Mouse (Mus musculus): Measurements from ENCODE around the gene Cdc42bpa. TPM values are rescaled to one million over a fixed set of nuclear protein-coding genes. Genes with fewer than 3 reads are reported as not detected.

Cdc42bpa gene
- total RNA-seq, 1 experiment from 2014 or later = 1.7 TPM

DNA sequence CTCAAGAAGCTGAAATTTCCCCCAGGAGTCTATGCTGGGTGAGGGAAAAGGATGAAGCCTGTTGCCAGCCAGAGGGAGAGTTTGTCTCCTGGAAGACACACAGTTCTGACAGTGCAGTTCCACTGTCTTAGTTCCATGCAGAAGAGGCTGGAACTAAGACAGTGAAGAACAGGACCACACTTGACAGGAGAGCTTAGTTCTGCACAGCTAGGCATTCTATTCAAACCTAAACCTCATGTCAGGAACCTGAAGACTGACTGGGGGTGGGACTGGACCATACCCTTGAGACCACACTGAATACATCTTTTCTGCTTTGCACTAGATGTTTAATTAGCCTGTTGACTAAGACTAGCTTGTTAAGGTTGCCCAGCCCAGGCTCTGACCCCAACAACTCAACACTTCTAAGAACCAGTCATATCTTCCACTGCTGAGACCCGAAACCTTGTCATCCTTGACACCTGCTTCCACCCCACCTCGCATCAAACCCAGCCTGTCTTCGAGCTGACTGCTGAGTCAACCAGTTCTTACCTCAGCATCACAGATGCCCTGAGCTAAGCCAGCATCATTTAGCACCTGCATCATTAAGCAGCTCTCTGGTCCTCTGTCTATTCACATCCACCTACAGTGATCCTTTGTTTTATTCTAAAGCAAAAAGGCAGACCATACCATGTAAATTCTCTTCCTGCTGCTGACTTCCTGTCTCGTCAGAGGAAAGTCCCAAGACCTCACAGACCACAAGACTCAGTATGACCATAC, 238.9 kb downstream of the Cdc42bpa start, which contains the start of gene Coq8a:
Coq8a (minus strand) TSS at position 644 of the 756 bp plus-strand sequence.
- ATAC-seq (ENCODE audit: extremely low read depth, insufficient number of reproducible peaks, low FRiP score, poor library complexity, severe bottlenecking) = peak; percentile 64

DNA sequence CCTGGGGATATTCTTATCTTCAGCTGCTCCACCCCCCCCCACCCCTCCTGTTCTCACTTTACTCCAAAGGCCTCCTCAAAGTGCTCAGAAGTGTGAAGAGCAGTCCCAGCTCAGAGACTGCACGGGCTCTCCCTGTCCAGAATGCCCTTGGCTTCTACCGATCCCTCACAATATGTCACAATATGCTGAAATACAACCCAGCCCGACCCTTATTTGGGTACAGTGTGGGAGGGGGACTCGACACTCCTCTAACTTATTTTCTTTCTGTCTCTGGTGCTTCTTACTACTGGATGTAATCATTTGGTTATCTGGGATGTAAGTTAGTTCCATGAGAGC, 239.4 kb downstream of the Cdc42bpa start:
- no peak for ATAC-seq (ENCODE audit: extremely low read depth, insufficient number of reproducible peaks, low FRiP score, poor library complexity, severe bottlenecking)

DNA sequence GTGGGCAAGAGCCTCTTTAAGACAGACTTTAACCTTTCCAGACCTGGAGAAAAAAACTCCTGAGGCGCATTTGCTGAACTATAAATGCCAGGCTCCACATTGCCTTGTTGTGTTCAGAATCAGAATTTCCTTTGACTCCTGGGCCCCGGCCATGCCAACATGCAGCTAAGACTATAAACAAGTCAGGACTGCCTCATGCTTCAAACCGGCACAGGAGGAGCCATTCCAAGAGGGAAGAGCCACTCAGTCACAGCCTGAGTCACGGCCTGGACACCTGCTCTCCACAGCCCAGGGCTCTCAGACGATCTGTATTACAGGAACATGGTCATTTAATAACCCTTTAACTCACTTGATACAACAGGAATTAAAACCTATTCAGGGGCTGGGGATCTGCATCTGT, 240.4 kb downstream of the Cdc42bpa start:
- ATAC-seq (ENCODE audit: extremely low read depth, insufficient number of reproducible peaks, low FRiP score, poor library complexity, severe bottlenecking) = no peak

DNA sequence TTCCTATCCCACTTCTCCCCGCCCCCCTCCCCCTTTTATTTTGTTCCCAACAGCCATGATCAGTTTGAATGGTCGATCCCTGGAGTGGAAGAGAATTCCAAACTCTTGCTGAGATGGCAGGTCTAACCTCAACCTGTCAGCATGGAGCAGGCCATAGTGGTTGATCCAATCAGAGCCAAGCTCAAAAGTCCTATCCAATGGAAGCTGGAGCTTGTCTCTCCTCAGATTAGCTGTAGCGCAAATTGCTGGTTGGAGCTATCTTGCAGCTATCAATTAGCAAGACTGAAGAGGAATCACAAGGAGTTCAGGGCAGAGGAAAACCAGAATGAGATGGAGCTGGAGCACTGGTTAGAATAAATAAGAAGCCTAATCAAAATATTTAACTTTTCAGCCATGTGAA, 248.1 kb downstream of the Cdc42bpa start:
- ATAC-seq (ENCODE audit: extremely low read depth, insufficient number of reproducible peaks, low FRiP score, poor library complexity, severe bottlenecking) = no peak

DNA sequence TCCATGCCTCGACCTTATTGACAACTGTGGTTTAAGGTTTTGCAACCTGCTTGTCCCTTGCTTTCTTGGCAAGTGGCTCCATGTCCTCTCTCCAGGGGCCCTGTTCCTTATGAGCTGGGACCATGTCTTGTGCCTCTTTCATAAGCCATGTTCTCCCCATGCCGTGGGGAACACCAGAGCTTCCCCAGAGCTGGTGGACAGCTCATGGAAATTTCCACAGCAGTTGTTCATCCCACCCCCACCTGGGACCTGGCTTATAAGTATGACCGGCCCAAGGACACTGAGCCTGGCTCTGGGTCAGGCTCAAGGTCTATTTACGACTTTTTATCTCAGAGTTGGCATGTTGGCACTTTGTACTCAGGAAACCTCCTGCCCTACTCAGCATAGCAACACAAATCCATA, 249.8 kb downstream of the Cdc42bpa start:
- ATAC-seq (ENCODE audit: extremely low read depth, insufficient number of reproducible peaks, low FRiP score, poor library complexity, severe bottlenecking) = no peak

DNA sequence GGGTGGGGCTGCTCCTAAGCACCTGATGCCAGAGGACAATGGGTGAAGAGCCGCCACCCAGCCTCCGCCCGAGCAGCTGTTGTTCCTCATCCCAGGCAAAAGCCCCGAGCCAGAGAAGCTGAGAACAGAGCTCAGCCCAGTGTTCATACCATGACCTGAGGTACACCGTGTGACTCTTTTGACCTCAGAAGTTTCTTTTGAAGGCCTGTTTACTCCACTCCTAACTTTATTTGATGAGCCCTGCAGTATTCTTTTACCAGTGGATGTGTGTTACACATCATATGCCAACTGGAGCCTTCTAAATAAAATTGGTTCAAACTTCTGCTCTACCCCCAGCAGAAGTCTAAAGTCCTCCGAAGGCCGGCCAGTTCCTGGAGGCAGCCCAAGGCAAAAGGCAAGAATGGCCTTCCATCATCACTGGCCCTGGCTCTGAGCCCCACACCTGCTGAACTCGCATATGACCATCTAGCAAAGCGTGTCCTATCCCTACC, 250.6 kb downstream of the Cdc42bpa start:
- ATAC-seq (ENCODE audit: extremely low read depth, insufficient number of reproducible peaks, low FRiP score, poor library complexity, severe bottlenecking) = no peak

DNA sequence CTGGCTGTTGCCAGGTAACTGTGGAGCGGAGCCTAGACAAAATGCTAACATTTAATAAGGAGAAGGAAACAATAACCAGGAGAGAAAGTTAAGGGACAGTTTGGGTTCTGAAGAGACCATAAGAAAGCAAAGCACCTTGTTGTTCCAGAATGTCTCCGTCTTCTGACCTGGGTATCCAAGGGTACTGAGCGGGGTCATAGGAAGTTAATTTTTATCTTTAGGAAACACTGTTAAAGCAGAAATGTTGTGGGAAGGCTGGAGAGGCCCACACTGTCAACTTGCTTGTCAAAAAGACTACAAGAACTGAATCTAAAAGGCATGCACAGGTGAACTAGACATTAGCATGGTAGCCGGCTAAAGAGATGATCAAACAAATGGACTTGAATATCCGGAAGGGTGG, 252.6 kb downstream of the Cdc42bpa start:
- ATAC-seq (ENCODE audit: extremely low read depth, insufficient number of reproducible peaks, low FRiP score, poor library complexity, severe bottlenecking) = no peak

DNA sequence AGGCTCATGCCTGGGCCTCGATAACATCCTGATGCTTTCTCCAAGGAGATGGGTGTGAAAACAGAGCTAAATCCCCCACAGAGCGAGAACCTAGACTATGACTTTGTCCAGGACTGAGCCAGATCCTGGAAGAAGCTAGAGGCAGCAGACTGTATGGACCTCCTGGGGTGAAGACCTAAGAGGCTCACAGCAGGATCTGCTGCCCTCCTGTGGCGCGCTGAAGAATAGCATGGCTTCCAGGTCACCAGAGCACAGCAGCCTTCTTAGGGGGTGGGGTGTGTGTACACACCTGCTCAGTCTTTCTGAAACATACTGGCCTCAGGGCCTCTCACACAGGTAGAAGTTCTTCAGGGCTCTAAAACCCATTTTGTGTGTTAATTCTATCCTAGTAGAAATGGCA, 254.8 kb downstream of the Cdc42bpa start:
- ATAC-seq (ENCODE audit: extremely low read depth, insufficient number of reproducible peaks, low FRiP score, poor library complexity, severe bottlenecking) = peak; percentile 95

Other genes starting within 250 kb of the Cdc42bpa start
- not detected in 2 replicates for gene Kif28, start 215.2 kb upstream of the Cdc42bpa start, total RNA-seq (2017)
- gene Gm10518, start 157.1 kb upstream of the Cdc42bpa start, total RNA-seq (2017) = 0.86 and 1.6 TPM in 2 replicates
- gene Ahctf1, start 156.8 kb upstream of the Cdc42bpa start, total RNA-seq (2017) = 77.2 and 99.0 TPM in 2 replicates
- 46.3 TPM in 2 replicates for gene Coq8a, start 239.1 kb downstream of the Cdc42bpa start, total RNA-seq (2017)

All from neutrophil, adult 5-6 weeks (primary cell).